Mouse (Mus musculus): ENCODE data around the gene Gm10160. TPM values are rescaled to one million over a fixed set of nuclear protein-coding genes. Genes with fewer than 3 reads are reported as not detected.

Gene Gm10160
- polyA plus RNA-seq, 1 experiment: not detected

- TF ChIP-seq CTCF (IDR thresholded peaks at IDR 0.05; ENCODE audit: low read depth, low read length): no peak
- no peak for TF ChIP-seq POLR2A (IDR thresholded peaks at IDR 0.05; ENCODE audit: borderline replicate concordance, low read depth, low read length)
- H3K4me1 ChIP-seq (ENCODE audit: control insufficient read depth, insufficient read depth, low read length): peaks cover 11% of the 10 kb centered on the region
- H3K27ac ChIP-seq (ENCODE audit: insufficient read depth, low read depth, low read length): peak overlapping the region; percentile 73
- H3K4me3 ChIP-seq (ENCODE audit: insufficient read depth, low read length): no peak overlapping the region
These were observed 20.2 kb downstream of the Gm10160 start for GRCm38 (mm10) chr7:81835430-81835829.

- no peak for TF ChIP-seq POLR2A (IDR thresholded peaks at IDR 0.05; ENCODE audit: borderline replicate concordance, low read depth, low read length)
- no peak for TF ChIP-seq CTCF (IDR thresholded peaks at IDR 0.05; ENCODE audit: low read depth, low read length)
- Histone ChIP-seq H3K27ac (ENCODE audit: insufficient read depth, low read depth, low read length) (peak overlapping the region; percentile 38), H3K4me1 (ENCODE audit: control insufficient read depth, insufficient read depth, low read length) (peaks cover 11% of the 10 kb centered on the region), H3K4me3 (ENCODE audit: insufficient read depth, low read length) (no peak overlapping the region)
These were observed 20.7 kb downstream of the Gm10160 start for GRCm38 (mm10) chr7:81834847-81835246.

- Histone ChIP-seq H3K27ac (ENCODE audit: insufficient read depth, low read depth, low read length) (peak within 1 kb of the TSS; percentile 87), H3K4me1 (ENCODE audit: control insufficient read depth, insufficient read depth, low read length) (peaks cover 15% of the 10 kb centered on the region), H3K4me3 (ENCODE audit: insufficient read depth, low read length) (peak within 1 kb of the TSS; percentile 91)
- no peak for TF ChIP-seq POLR2A (IDR thresholded peaks at IDR 0.05; ENCODE audit: borderline replicate concordance, low read depth, low read length)
- no peak for TF ChIP-seq CTCF (IDR thresholded peaks at IDR 0.05; ENCODE audit: low read depth, low read length)
These were observed 26.2 kb downstream of the Gm10160 start, which contains the start of gene Btbd1 for GRCm38 (mm10) chr7:81829379-81829894. TSS of gene Btbd1 (minus strand) at chr7:81829431.

DNA sequence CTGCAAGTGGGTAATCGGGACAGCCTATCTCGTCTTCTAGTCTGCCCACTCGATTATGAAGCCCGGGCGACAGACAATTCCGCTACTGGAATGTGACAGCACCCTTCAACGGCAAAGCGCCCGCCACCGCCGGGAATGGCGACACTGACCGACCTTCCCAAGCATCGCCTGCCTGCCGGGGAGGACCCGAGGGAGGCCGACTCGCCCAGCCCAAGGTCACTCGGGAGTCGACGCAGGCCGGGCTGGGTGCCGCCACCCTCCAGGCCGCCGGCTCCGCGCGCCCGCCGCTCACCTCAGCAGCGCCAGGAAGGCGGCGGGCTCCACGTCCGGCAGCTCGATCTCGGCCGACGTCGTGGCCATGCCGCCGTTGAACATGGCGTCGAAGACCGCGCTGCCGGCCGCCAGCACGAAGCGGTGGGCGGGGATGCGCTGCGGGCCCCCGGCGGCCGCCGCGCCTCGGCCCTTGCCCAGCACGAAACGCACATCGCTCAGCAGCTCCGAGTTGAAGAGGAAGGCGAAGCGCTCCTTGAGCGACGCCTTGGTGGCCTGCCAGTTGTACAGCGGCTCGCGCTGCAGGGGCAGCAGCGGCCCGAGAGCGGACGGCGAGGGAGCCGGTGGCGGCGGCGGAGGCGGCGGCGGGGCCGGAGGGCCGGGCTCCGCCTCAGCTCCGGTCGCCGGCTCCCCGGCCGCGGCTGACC lies 26.8 kb downstream of the Gm10160 start:
- Histone ChIP-seq H3K27ac (ENCODE audit: insufficient read depth, low read depth, low read length) (peak overlapping the region; percentile 87), H3K4me1 (ENCODE audit: control insufficient read depth, insufficient read depth, low read length) (peaks cover 15% of the 10 kb centered on the region), H3K4me3 (ENCODE audit: insufficient read depth, low read length) (peak overlapping the region; percentile 91)
- TF ChIP-seq POLR2A (IDR thresholded peaks at IDR 0.05; ENCODE audit: borderline replicate concordance, low read depth, low read length): no peak
- TF ChIP-seq CTCF (IDR thresholded peaks at IDR 0.05; ENCODE audit: low read depth, low read length): no peak

DNA sequence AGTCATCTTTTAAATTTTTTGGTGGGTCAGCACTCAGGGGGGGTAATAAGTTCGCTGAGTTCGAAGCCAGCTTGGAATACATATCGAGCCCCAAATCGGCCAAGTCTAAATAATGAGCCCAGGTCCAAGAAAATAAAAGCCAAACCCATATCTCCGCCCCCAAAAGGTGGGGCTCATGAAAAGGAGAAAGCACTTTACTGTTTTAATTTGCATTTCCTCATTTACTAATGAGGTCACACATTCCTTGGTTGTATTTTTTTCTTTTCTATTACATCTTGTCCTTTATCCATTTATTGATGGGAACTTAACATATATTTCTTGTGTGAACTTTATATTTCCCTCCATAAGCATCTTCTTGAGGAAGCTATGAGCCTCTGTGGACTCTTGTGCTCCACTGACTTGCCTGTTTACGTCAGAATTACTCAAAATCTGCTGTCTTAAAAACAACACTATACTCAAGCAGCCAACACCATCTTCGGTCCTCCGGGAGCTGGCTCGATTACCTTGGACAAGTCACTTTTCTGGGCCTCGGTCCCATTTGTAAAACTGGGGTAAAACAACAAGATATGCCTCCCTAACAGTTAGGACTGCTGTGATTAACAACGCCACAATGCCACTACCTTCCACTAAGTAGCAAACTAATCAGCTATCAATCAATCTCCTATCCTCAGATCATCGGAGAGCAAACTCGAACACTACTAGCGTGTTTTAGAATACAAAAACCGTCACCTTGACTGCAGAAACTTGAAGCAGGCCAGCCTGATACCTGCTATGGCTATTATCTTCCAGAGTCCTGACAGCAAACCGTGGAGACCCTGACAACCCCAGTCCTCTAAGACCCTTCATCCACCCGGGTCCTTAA lies 27.6 kb downstream of the Gm10160 start:
- Histone ChIP-seq H3K4me3 (ENCODE audit: insufficient read depth, low read length) (peak overlapping the region; percentile 91), H3K4me1 (ENCODE audit: control insufficient read depth, insufficient read depth, low read length) (peaks cover 15% of the 10 kb centered on the region), H3K27ac (ENCODE audit: insufficient read depth, low read depth, low read length) (peak overlapping the region; percentile 87)
- TF ChIP-seq POLR2A (IDR thresholded peaks at IDR 0.05; ENCODE audit: borderline replicate concordance, low read depth, low read length) (no peak), CTCF (IDR thresholded peaks at IDR 0.05; ENCODE audit: low read depth, low read length) (no peak)

DNA sequence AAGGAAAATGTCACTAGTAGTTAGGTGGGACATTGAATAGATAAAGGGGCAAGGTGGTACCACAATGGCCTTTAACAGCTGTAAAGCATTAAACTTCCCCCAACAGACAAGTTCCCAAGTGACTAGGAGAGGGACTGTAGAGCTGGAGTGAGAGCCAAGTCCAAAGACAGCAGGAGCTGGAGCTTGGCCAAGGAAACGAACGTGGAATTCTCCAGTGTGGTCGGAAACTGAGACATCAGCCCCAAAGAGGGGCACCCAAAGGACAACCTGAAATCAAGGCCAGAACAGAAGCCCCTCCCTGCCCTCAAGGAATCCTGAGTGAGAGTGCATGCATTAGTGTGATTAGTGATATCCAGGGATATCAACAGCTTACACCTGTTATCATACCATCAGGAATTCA lies 30.2 kb downstream of the Gm10160 start:
- TF ChIP-seq POLR2A (IDR thresholded peaks at IDR 0.05; ENCODE audit: borderline replicate concordance, low read depth, low read length): no peak
- no peak for TF ChIP-seq CTCF (IDR thresholded peaks at IDR 0.05; ENCODE audit: low read depth, low read length)
- no peak overlapping the region for H3K27ac ChIP-seq (ENCODE audit: insufficient read depth, low read depth, low read length)
- peaks cover 15% of the 10 kb centered on the region for H3K4me1 ChIP-seq (ENCODE audit: control insufficient read depth, insufficient read depth, low read length)

DNA sequence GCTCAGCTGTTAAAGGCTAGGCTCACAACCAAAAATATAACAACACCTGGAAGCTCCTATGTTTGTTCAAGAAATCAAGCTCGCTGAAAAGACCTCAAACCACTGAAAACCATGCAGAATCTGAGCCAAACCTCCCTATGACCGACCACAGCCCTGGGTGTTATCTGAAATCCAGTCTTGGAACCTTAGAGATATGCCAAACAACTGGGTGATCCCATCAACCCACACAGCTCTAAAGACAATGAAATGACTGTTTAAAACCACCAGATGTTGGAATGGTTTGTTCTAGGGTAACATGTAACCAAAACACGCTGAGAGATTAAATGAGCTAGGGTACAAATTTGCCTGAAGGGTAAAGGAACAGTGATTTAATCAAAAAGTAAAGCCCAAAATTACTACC lies 30.7 kb downstream of the Gm10160 start:
- H3K4me3 ChIP-seq (ENCODE audit: insufficient read depth, low read length): no peak overlapping the region
- H3K27ac ChIP-seq (ENCODE audit: insufficient read depth, low read depth, low read length): no peak overlapping the region
- peaks cover 15% of the 10 kb centered on the region for H3K4me1 ChIP-seq (ENCODE audit: control insufficient read depth, insufficient read depth, low read length)
- no peak for TF ChIP-seq CTCF (IDR thresholded peaks at IDR 0.05; ENCODE audit: low read depth, low read length)

More for the DNA sequence above, 30.2 kb downstream of the Gm10160 start:
- H3K4me3 ChIP-seq (ENCODE audit: insufficient read depth, low read length): no peak overlapping the region

GRCm38 (mm10) chr7:81806067-81806466 lies 49.5 kb downstream of the Gm10160 start:
- Histone ChIP-seq H3K4me1 (ENCODE audit: control insufficient read depth, insufficient read depth, low read length) (peaks cover 10% of the 10 kb centered on the region), H3K4me3 (ENCODE audit: insufficient read depth, low read length) (no peak overlapping the region), H3K27ac (ENCODE audit: insufficient read depth, low read depth, low read length) (no peak overlapping the region)
- no peak for TF ChIP-seq POLR2A (IDR thresholded peaks at IDR 0.05; ENCODE audit: borderline replicate concordance, low read depth, low read length)
- no peak for TF ChIP-seq CTCF (IDR thresholded peaks at IDR 0.05; ENCODE audit: low read depth, low read length)

Other genes with a start within 250 kb of the Gm10160 start
- not detected in 2 replicates for gene Homer2, start 148.3 kb downstream of the Gm10160 start, polyA plus RNA-seq (2012; ENCODE audit: insufficient read depth, insufficient read length, missing spikeins)
- 57.4 and 68.3 TPM in 2 replicates for gene Ramac, start 92.9 kb downstream of the Gm10160 start, polyA plus RNA-seq (2012; ENCODE audit: insufficient read depth, insufficient read length, missing spikeins)
- 16.4 and 19.4 TPM in 2 replicates for gene 3110040N11Rik, start 66.3 kb downstream of the Gm10160 start, polyA plus RNA-seq (2012; ENCODE audit: insufficient read depth, insufficient read length, missing spikeins)
- gene Btbd1, start 26.4 kb downstream of the Gm10160 start, polyA plus RNA-seq (2012; ENCODE audit: insufficient read depth, insufficient read length, missing spikeins): 101 and 104 TPM in 2 replicates
- gene Tm6sf1, start 3.2 kb upstream of the Gm10160 start, polyA plus RNA-seq (2012; ENCODE audit: insufficient read depth, insufficient read length, missing spikeins): 241 and 248 TPM in 2 replicates
- 0.24 and 0.49 TPM in 2 replicates for gene Hdgfl3, start 78.7 kb upstream of the Gm10160 start, polyA plus RNA-seq (2012; ENCODE audit: insufficient read depth, insufficient read length, missing spikeins)
- gene Bnc1, start 136.5 kb upstream of the Gm10160 start, polyA plus RNA-seq (2012; ENCODE audit: insufficient read depth, insufficient read length, missing spikeins): not detected in 2 replicates